Mouse (Mus musculus): ENCODE data around the gene Lrfn1. TPM values are rescaled to one million over a fixed set of nuclear protein-coding genes. Genes with fewer than 3 reads are reported as not detected.
A peak's percentile ranks its signal among the peaks of the same experiment; 100 is the strongest.
"Not testable (repeated sequence)": the region's sequence is repeated elsewhere in the genome, so short reads cannot be mapped to it uniquely, and the experiment has no call there.

The Lrfn1 gene
- polyA plus RNA-seq, 1 experiment from 2014 or later, result 1.1 TPM

- Histone ChIP-seq H3K4me1 (peaks cover 2% of the 10 kb centered on the region), H3K4me2 (no peak overlapping the region), H3K4me3 (no peak overlapping the region), H3K9ac (no peak overlapping the region), H3K36me3 (no peaks in the 10 kb centered on the region), H3K27ac (replicated peaks) (no peak overlapping the region), H3K9me3 (no peaks in the 10 kb centered on the region), H3K27me3 (replicated peaks) (peaks cover 16% of the 10 kb centered on the region)
- WGBS, result 81% methylated on average over 11 of the region's 11 CpGs
- ATAC-seq (ENCODE audit: extremely low read depth, insufficient number of reproducible peaks, low FRiP score, low TSS enrichment), result no peak
These were observed 31.1 kb downstream of the Lrfn1 start for GRCm38 (mm10) chr7:28482854-28483253.

- H3K4me3 ChIP-seq, result no peak overlapping the region
- no peak overlapping the region for H3K9ac ChIP-seq
- H3K36me3 ChIP-seq, result no peaks in the 10 kb centered on the region
- no peaks in the 10 kb centered on the region for H3K9me3 ChIP-seq
- 24% methylated on average over 4 of the region's 4 CpGs for WGBS
- H3K27me3 ChIP-seq (replicated peaks), result peaks cover 30% of the 10 kb centered on the region
- ATAC-seq (ENCODE audit: extremely low read depth, insufficient number of reproducible peaks, low FRiP score, low TSS enrichment), result no peak
- H3K4me1 ChIP-seq, result peaks cover 7% of the 10 kb centered on the region
- H3K27ac ChIP-seq (replicated peaks), result no peak overlapping the region
- no peak overlapping the region for H3K4me2 ChIP-seq
These were observed 32.4 kb downstream of the Lrfn1 start for GRCm38 (mm10) chr7:28484192-28484591.

- no peaks in the 10 kb centered on the region for H3K9me3 ChIP-seq
- H3K27ac ChIP-seq (replicated peaks), result no peak overlapping the region
- WGBS, result 3% methylated on average over 16 of the region's 16 CpGs
- peaks cover 7% of the 10 kb centered on the region for H3K4me1 ChIP-seq
- H3K4me3 ChIP-seq, result peak overlapping the region; percentile 19; the same call in 1 of the 2 replicates
- H3K4me2 ChIP-seq, result peak overlapping the region; percentile 55
- no peak overlapping the region for H3K9ac ChIP-seq
- H3K36me3 ChIP-seq, result no peaks in the 10 kb centered on the region
- peaks cover 27% of the 10 kb centered on the region for H3K27me3 ChIP-seq (replicated peaks)
- ATAC-seq (ENCODE audit: extremely low read depth, insufficient number of reproducible peaks, low FRiP score, low TSS enrichment), result no peak
These were observed 36.3 kb downstream of the Lrfn1 start for GRCm38 (mm10) chr7:28488030-28488491.

GRCm38 (mm10) chr7:28490410-28490809 is 38.6 kb downstream of the Lrfn1 start:
- 2% methylated on average over 10 of the region's 10 CpGs for WGBS
- Histone ChIP-seq H3K4me1 (peaks cover 7% of the 10 kb centered on the region), H3K4me3 (no peak overlapping the region), H3K27me3 (replicated peaks) (peaks cover 27% of the 10 kb centered on the region), H3K4me2 (peak overlapping the region; percentile 27), H3K36me3 (no peaks in the 10 kb centered on the region), H3K27ac (replicated peaks) (no peak overlapping the region), H3K9me3 (no peaks in the 10 kb centered on the region), H3K9ac (no peak overlapping the region)
- no peak for ATAC-seq (ENCODE audit: extremely low read depth, insufficient number of reproducible peaks, low FRiP score, low TSS enrichment)

- H3K36me3 ChIP-seq, result no peaks in the 10 kb centered on the region
- H3K9me3 ChIP-seq, result no peaks in the 10 kb centered on the region
- peaks cover 7% of the 10 kb centered on the region for H3K4me1 ChIP-seq
- no peak overlapping the region for H3K27ac ChIP-seq (replicated peaks)
- no peak overlapping the region for H3K9ac ChIP-seq
- H3K27me3 ChIP-seq (replicated peaks), result peaks cover 27% of the 10 kb centered on the region
- H3K4me3 ChIP-seq, result no peak overlapping the region
- ATAC-seq (ENCODE audit: extremely low read depth, insufficient number of reproducible peaks, low FRiP score, low TSS enrichment), result no peak
- 36% methylated on average over 14 of the region's 14 CpGs for WGBS
- peak overlapping the region; percentile 27 for H3K4me2 ChIP-seq
These were observed 39.1 kb downstream of the Lrfn1 start for GRCm38 (mm10) chr7:28490903-28491302.

- H3K9ac ChIP-seq, result no peak overlapping the region
- no peak for ATAC-seq (ENCODE audit: extremely low read depth, insufficient number of reproducible peaks, low FRiP score, low TSS enrichment)
- H3K4me1 ChIP-seq, result peaks cover 7% of the 10 kb centered on the region
- H3K4me3 ChIP-seq, result no peak overlapping the region
- no peaks in the 10 kb centered on the region for H3K36me3 ChIP-seq
- H3K27me3 ChIP-seq (replicated peaks), result peaks cover 20% of the 10 kb centered on the region
- H3K27ac ChIP-seq (replicated peaks), result no peak overlapping the region
- no peaks in the 10 kb centered on the region for H3K9me3 ChIP-seq
- no peak overlapping the region for H3K4me2 ChIP-seq
- WGBS, result 82% methylated on average over 8 of the region's 8 CpGs
These were observed 40.5 kb downstream of the Lrfn1 start for GRCm38 (mm10) chr7:28492310-28492709.

GRCm38 (mm10) chr7:28495426-28495825 is 43.6 kb downstream of the Lrfn1 start:
- Histone ChIP-seq H3K4me2 (no peak overlapping the region), H3K36me3 (no peaks in the 10 kb centered on the region), H3K9ac (no peak overlapping the region), H3K4me1 (no peaks in the 10 kb centered on the region), H3K4me3 (no peak overlapping the region), H3K27me3 (replicated peaks) (no peaks in the 10 kb centered on the region), H3K9me3 (no peaks in the 10 kb centered on the region), H3K27ac (replicated peaks) (no peak overlapping the region)
- no peak for ATAC-seq (ENCODE audit: extremely low read depth, insufficient number of reproducible peaks, low FRiP score, low TSS enrichment)
- 65% methylated on average over 11 of the region's 11 CpGs for WGBS

GRCm38 (mm10) chr7:28505585-28505984 is 53.8 kb downstream of the Lrfn1 start:
- Histone ChIP-seq H3K27ac (replicated peaks) (no peak overlapping the region), H3K9ac (no peak overlapping the region), H3K4me2 (no peak overlapping the region), H3K36me3 (no peaks in the 10 kb centered on the region), H3K27me3 (replicated peaks) (no peaks in the 10 kb centered on the region; the same call in 1 of the 2 replicates), H3K9me3 (no peaks in the 10 kb centered on the region), H3K4me1 (no peaks in the 10 kb centered on the region), H3K4me3 (no peak overlapping the region)
- ATAC-seq (ENCODE audit: extremely low read depth, insufficient number of reproducible peaks, low FRiP score, low TSS enrichment), result no peak
- WGBS, result 6% methylated on average over 5 of the region's 5 CpGs

- not testable (repeated sequence) for H3K27me3 ChIP-seq (replicated peaks); ATAC-seq (ENCODE audit: extremely low read depth, insufficient number of reproducible peaks, low FRiP score, low TSS enrichment); H3K4me3 ChIP-seq; H3K9me3 ChIP-seq; H3K9ac ChIP-seq; H3K27ac ChIP-seq (replicated peaks); H3K36me3 ChIP-seq; H3K4me1 ChIP-seq; H3K4me2 ChIP-seq
- 55% methylated on average over 2 of the region's 2 CpGs for WGBS
These were observed 57.3 kb downstream of the Lrfn1 start for GRCm38 (mm10) chr7:28509121-28509520.

- WGBS, result 45% methylated on average over 8 of the region's 8 CpGs
- H3K27ac ChIP-seq (replicated peaks); H3K4me3 ChIP-seq; H3K9ac ChIP-seq; H3K4me1 ChIP-seq; H3K9me3 ChIP-seq; H3K36me3 ChIP-seq; H3K4me2 ChIP-seq; ATAC-seq (ENCODE audit: extremely low read depth, insufficient number of reproducible peaks, low FRiP score, low TSS enrichment); H3K27me3 ChIP-seq (replicated peaks): not testable (repeated sequence)
These were observed 58.7 kb downstream of the Lrfn1 start, which contains the start of gene Ifnl2 for GRCm38 (mm10) chr7:28510405-28510974. Gene Ifnl2 (minus strand): TSS chr7:28510455.

GRCm38 (mm10) chr7:28511441-28511840 is 59.7 kb downstream of the Lrfn1 start:
- peaks cover 4% of the 10 kb centered on the region; the same call in 1 of the 2 replicates for H3K27me3 ChIP-seq (replicated peaks)
- H3K4me1 ChIP-seq, result no peaks in the 10 kb centered on the region
- H3K27ac ChIP-seq (replicated peaks), result no peak overlapping the region
- no peak for ATAC-seq (ENCODE audit: extremely low read depth, insufficient number of reproducible peaks, low FRiP score, low TSS enrichment)
- WGBS, result 66% methylated on average over 8 of the region's 8 CpGs
- H3K4me2 ChIP-seq, result no peak overlapping the region
- no peak overlapping the region for H3K9ac ChIP-seq
- no peaks in the 10 kb centered on the region for H3K36me3 ChIP-seq
- H3K9me3 ChIP-seq, result no peaks in the 10 kb centered on the region
- no peak overlapping the region for H3K4me3 ChIP-seq

Measured in heart, embryonic 13.5 days (tissue).